Mouse (Mus musculus): Measurements from ENCODE around the gene Bbs12. TPM values are rescaled to one million over a fixed set of nuclear protein-coding genes. Genes with fewer than 3 reads are reported as not detected.

Bbs12 gene
- polyA plus RNA-seq (2015; fragmentation: Nextera tagmentation; extraction: Ambion mirVana), result 8.9 and 11.1 TPM in 2 replicates

DNA sequence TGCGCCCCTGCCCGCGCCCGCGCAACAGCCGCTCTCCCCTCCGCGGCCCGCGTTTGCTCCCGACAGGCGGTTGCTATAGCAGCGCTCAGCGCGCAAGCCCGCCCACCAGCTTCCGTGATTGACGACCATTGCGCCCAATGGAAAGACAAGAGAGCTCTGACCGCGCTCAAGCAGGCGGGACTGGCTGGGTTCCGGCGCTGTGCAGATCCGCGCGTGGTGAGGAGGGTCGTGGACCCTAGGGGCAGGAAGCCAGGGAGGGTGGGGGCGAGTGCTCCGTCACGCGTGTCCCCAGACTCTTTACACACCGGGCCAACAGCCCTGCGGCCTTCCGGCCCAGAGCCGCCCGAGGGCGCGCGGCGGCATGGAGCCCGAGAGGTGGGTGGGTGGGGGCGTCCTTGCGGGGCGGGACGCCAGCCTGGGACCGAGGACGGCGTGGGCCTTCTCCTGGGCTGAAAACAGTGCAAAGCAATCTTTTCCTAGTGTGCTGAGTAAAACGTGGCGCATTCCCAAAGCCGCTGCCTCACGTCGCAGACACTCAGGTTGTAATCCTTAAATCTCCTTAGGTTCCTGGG, at the start of gene Bbs12, which contains the start of gene Cetn4:
Bbs12 (plus strand) TSS at position 185 of the 572 bp plus-strand sequence.
Cetn4 (minus strand) TSS at position 339 of the 572 bp plus-strand sequence.
- H3K4me1 ChIP-seq, result peaks cover 12% of the 10 kb centered on the region
- no peaks in the 10 kb centered on the region for H3K36me3 ChIP-seq
- under 1% methylated on average over 54 of the region's 54 CpGs for WGBS
- ATAC-seq (ENCODE audit: insufficient number of reproducible peaks, insufficient read depth, low FRiP score, low TSS enrichment, low read depth), result peak; percentile 100
- no peaks in the 10 kb centered on the region for H3K9me3 ChIP-seq
- peak within 1 kb of the TSS; percentile 87 for H3K27ac ChIP-seq
- H3K9ac ChIP-seq, result peak within 1 kb of the TSS; percentile 83
- peak within 1 kb of the TSS; percentile 73 for H3K4me3 ChIP-seq
- peak within 1 kb of the TSS; percentile 70 for H3K4me2 ChIP-seq
- no peaks in the 10 kb centered on the region for H3K27me3 ChIP-seq

DNA sequence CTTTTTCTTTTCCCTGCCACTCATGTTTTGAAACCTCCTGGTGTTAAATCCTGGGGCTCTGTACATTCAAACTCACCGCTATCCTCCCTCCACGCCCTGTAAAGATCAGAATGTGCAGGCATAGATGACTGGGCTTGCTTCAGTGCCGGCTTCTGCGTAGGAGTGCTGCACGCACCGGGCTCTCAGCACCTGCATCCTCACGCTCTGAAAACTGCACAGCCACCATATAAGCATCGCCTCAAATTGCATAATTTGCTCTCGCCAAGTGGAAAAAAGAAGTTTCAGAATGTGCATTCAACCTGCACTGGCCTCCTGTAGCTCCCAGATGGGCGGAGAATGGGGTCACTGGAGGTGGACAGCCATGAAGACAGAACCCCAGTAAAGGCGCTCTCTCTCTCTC, 44.0 kb upstream of the Bbs12 start:
- no peak overlapping the region for H3K4me2 ChIP-seq
- 80% methylated on average over 11 of the region's 11 CpGs for WGBS
- H3K9ac ChIP-seq, result no peak overlapping the region
- H3K9me3 ChIP-seq, result no peaks in the 10 kb centered on the region
- ATAC-seq (ENCODE audit: insufficient number of reproducible peaks, insufficient read depth, low FRiP score, low TSS enrichment, low read depth), result no peak
- no peaks in the 10 kb centered on the region for H3K36me3 ChIP-seq
- H3K27me3 ChIP-seq, result no peaks in the 10 kb centered on the region
- no peak overlapping the region for H3K4me3 ChIP-seq
- no peaks in the 10 kb centered on the region for H3K4me1 ChIP-seq
- no peak overlapping the region for H3K27ac ChIP-seq

DNA sequence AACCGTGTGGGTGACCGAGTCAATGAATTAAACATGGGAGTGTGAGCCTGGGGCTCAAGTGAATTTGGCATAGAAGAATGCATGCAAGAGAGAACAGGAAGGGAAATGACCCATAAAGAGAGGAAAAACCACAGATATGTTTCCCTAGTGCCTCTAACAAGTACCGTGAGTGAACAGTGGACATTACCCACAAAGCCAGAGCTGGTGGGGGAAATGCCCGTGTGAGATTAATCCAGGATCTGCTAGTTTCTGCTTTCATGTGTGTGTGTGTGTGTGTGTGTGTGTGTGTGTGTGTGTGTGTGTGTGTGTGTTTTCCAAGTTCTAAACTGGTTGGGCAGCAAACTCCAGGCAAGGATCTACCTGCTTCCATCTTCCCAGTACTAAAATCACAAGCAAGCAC, 42.4 kb upstream of the Bbs12 start:
- H3K9ac ChIP-seq, result no peak overlapping the region
- H3K9me3 ChIP-seq, result no peaks in the 10 kb centered on the region
- H3K36me3 ChIP-seq, result no peaks in the 10 kb centered on the region
- H3K4me3 ChIP-seq, result no peak overlapping the region
- ATAC-seq (ENCODE audit: insufficient number of reproducible peaks, insufficient read depth, low FRiP score, low TSS enrichment, low read depth), result no peak
- no peak overlapping the region for H3K27ac ChIP-seq
- H3K4me1 ChIP-seq, result no peaks in the 10 kb centered on the region
- no peak overlapping the region for H3K4me2 ChIP-seq
- WGBS, result 75% methylated on average over 4 of the region's 4 CpGs
- H3K27me3 ChIP-seq, result no peaks in the 10 kb centered on the region

DNA sequence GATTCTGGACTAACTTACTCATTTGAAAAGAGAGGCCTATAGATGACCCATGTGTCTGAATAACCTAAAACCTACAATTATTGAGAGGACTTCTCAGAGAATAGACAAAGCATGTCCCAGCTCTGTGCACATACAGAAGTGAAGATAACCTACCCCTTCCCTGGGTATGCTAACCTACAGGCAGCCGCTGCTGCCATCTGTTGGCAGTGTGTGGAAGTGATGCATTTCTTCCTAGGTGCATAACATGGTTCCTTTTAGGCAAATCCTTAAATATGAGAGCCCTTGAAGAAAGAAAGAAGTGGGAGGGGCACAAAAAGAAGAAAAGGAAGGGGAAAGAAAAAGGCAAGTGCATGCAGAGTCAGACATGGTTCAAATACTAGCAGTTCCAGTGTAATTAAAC, 41.1 kb upstream of the Bbs12 start:
- H3K27me3 ChIP-seq, result no peaks in the 10 kb centered on the region
- no peaks in the 10 kb centered on the region for H3K9me3 ChIP-seq
- no peaks in the 10 kb centered on the region for H3K36me3 ChIP-seq
- H3K4me1 ChIP-seq, result no peaks in the 10 kb centered on the region
- no peak overlapping the region for H3K27ac ChIP-seq
- no peak overlapping the region for H3K4me2 ChIP-seq
- no peak for ATAC-seq (ENCODE audit: insufficient number of reproducible peaks, insufficient read depth, low FRiP score, low TSS enrichment, low read depth)
- 0% methylated on average over 1 of the region's 1 CpGs for WGBS
- H3K9ac ChIP-seq, result no peak overlapping the region
- no peak overlapping the region for H3K4me3 ChIP-seq

DNA sequence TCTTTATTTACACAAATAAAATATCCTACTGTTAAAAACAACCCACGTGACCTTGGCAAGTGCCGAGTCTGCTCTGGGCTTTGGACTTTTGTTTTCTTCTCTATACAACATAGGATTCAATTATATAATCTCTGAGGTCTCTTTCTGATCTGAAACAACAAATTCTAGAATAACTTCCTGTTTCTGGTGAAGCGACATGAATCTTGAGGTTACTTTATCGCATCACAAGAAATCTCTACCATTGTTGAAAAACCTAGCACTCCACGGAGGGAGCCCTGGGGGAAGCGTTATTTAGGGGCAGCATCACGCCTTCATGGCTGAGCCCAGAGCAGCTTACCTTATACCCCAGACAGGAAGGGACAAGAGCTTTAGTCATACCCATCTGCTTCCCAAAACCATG, 39.3 kb upstream of the Bbs12 start:
- H3K27ac ChIP-seq, result no peak overlapping the region
- ATAC-seq (ENCODE audit: insufficient number of reproducible peaks, insufficient read depth, low FRiP score, low TSS enrichment, low read depth), result no peak
- no peaks in the 10 kb centered on the region for H3K9me3 ChIP-seq
- no peak overlapping the region for H3K4me3 ChIP-seq
- H3K36me3 ChIP-seq, result no peaks in the 10 kb centered on the region
- no peaks in the 10 kb centered on the region for H3K27me3 ChIP-seq
- 81% methylated on average over 7 of the region's 7 CpGs for WGBS
- no peaks in the 10 kb centered on the region for H3K4me1 ChIP-seq
- H3K9ac ChIP-seq, result no peak overlapping the region
- no peak overlapping the region for H3K4me2 ChIP-seq

DNA sequence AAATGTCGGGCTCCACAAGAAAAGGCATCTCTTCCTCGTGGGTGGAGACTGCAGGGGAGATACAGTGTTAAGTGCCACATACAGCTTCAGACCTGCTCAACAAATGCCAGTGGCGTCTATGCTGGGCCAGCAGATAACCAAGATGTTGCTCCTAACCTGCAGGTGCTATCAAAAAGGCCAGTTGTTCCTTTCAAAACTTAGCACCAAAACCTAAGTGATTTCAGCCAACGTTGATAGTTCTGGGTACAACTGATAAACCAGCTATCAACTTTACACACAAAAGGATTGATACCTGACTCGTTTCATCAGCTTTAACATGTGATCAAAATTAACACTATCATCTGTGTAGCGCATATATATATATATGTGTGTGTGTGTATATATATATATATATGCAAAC, 37.7 kb upstream of the Bbs12 start:
- ATAC-seq (ENCODE audit: insufficient number of reproducible peaks, insufficient read depth, low FRiP score, low TSS enrichment, low read depth), result no peak
- no peaks in the 10 kb centered on the region for H3K9me3 ChIP-seq
- no peak overlapping the region for H3K27ac ChIP-seq
- H3K36me3 ChIP-seq, result no peaks in the 10 kb centered on the region
- 80% methylated on average over 6 of the region's 6 CpGs for WGBS
- H3K4me2 ChIP-seq, result no peak overlapping the region
- no peak overlapping the region for H3K9ac ChIP-seq
- no peak overlapping the region for H3K4me3 ChIP-seq
- no peaks in the 10 kb centered on the region for H3K27me3 ChIP-seq
- H3K4me1 ChIP-seq, result no peaks in the 10 kb centered on the region

DNA sequence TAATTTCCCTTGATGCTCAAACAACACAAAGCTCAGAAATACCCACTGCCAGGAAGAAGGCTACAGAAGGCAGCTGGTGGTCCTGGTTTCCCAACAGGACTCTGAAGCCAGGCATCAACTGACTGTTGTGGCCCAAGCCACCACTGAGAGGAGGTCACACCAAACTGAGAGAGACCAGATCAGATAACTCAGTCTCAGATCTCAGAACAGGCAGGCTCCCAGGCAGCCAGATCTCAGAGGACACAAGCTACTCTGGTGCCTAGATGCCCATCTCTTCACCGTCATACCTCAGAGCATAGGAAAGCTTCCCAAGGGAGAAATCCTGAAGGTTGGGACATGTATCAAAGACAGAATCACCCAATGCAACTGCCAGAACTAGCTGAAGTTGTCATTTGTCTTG, 32.1 kb upstream of the Bbs12 start:
- H3K36me3 ChIP-seq, result no peaks in the 10 kb centered on the region
- no peaks in the 10 kb centered on the region for H3K9me3 ChIP-seq
- H3K27ac ChIP-seq, result no peak overlapping the region
- H3K4me3 ChIP-seq, result no peak overlapping the region
- ATAC-seq (ENCODE audit: insufficient number of reproducible peaks, insufficient read depth, low FRiP score, low TSS enrichment, low read depth), result no peak
- WGBS, result 76% methylated on average over 1 of the region's 1 CpGs
- no peaks in the 10 kb centered on the region for H3K4me1 ChIP-seq
- no peak overlapping the region for H3K4me2 ChIP-seq
- H3K27me3 ChIP-seq, result no peaks in the 10 kb centered on the region
- no peak overlapping the region for H3K9ac ChIP-seq

DNA sequence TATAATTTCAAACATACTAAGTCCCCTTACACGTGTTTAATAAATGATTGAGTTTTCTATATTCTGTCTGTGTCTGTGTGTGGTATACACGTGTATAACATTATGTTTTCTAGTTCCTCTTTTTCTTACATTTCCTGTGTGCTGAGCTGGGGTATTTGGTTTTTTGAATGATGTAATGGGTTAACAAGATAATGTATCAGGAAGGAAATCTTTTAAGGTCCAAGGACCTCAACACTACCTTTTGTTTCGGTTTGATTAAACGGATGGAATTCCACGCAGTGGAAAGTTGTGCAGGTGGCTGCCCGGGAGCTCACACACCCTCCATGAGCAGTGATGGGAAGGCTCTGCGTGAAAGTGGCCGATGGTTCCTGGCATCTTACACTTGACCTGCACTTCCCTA, 31.5 kb upstream of the Bbs12 start:
- Histone ChIP-seq H3K4me3 (no peak overlapping the region), H3K36me3 (no peaks in the 10 kb centered on the region), H3K27me3 (no peaks in the 10 kb centered on the region), H3K9me3 (no peaks in the 10 kb centered on the region), H3K4me2 (no peak overlapping the region), H3K9ac (no peak overlapping the region), H3K27ac (no peak overlapping the region), H3K4me1 (no peaks in the 10 kb centered on the region)
- 72% methylated on average over 8 of the region's 8 CpGs for WGBS
- ATAC-seq (ENCODE audit: insufficient number of reproducible peaks, insufficient read depth, low FRiP score, low TSS enrichment, low read depth), result no peak

DNA sequence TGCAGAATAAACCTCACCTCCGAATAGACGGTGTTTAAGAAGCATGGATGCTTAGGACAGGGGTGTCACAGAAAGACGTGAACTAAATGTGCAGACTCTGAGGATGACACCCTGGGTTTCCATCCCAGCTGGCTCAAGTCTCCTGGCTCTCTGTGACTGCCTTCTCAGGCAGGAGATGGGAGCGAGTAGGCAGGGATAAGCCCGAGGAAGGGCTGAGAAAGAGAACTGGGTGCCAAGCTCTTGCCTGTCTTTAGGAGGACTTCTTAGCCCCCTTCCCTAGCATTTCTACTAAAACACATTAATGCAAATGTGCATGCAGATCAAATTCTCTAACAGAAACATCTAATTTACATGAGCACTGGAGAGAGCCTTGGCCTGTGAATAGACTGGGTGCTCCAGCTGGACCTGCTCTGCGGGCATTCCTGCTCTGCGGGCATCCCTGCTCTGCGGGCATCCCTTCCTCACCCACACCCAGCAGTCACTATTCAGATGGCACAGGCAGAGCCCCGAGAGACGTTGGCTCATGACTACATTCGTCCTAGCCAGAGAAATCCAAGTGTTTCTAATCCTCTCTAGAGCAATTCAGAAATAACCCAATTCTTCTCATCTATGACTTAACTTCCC, 29.9 kb upstream of the Bbs12 start:
- H3K9ac ChIP-seq, result no peak overlapping the region
- H3K4me1 ChIP-seq, result no peaks in the 10 kb centered on the region
- no peak for ATAC-seq (ENCODE audit: insufficient number of reproducible peaks, insufficient read depth, low FRiP score, low TSS enrichment, low read depth)
- no peak overlapping the region for H3K4me3 ChIP-seq
- H3K27me3 ChIP-seq, result no peaks in the 10 kb centered on the region
- H3K4me2 ChIP-seq, result no peak overlapping the region
- H3K9me3 ChIP-seq, result no peaks in the 10 kb centered on the region
- H3K36me3 ChIP-seq, result no peaks in the 10 kb centered on the region
- WGBS, result 77% methylated on average over 11 of the region's 11 CpGs
- no peak overlapping the region for H3K27ac ChIP-seq

DNA sequence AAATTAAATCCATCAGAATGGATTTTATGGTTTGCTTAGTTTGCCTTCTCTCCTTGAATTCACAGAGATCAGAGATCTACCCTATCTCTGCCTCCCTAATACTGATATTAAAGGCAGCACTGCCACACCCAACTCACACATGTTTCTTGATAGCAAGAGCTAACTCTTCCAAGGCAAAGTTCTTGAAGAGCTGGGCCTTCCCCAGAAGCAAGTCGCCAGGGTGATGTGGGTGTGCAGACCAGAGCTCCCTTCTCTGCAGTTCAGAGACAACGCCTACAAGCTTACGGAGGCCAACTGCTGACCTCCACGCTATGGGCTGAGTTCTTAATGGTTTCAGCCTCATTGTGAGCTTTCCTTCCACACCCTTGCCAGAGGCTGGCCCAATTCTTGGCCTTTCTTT, 29.1 kb upstream of the Bbs12 start:
- Histone ChIP-seq H3K9ac (no peak overlapping the region), H3K4me1 (no peaks in the 10 kb centered on the region), H3K36me3 (no peaks in the 10 kb centered on the region), H3K27me3 (no peaks in the 10 kb centered on the region), H3K9me3 (no peaks in the 10 kb centered on the region), H3K4me3 (no peak overlapping the region), H3K27ac (no peak overlapping the region), H3K4me2 (no peak overlapping the region)
- no peak for ATAC-seq (ENCODE audit: insufficient number of reproducible peaks, insufficient read depth, low FRiP score, low TSS enrichment, low read depth)
- WGBS, result 82% methylated on average over 4 of the region's 4 CpGs

DNA sequence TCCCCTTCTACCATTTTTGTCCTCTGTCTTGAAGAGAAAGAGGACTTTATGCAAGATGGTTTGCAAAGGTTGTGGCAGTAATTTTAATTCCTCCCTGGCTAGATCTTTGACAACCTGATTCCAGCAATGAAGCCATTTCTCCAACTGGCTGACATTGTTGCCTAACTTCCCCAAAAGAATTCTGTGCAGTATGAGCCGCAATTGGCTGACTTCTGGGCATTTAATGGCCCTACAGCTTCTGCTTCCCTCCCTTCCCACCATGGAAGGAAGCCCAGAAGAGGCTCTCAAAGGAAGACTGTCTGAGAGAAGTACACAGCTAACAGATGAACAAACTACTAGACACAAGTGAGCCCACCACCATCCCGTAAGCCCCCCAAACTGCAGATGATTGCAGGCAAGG, 23.1 kb upstream of the Bbs12 start:
- Histone ChIP-seq H3K4me1 (no peaks in the 10 kb centered on the region), H3K27ac (no peak overlapping the region), H3K9me3 (no peaks in the 10 kb centered on the region), H3K36me3 (no peaks in the 10 kb centered on the region), H3K4me3 (no peak overlapping the region), H3K27me3 (no peaks in the 10 kb centered on the region), H3K4me2 (no peak overlapping the region), H3K9ac (no peak overlapping the region)
- no peak for ATAC-seq (ENCODE audit: insufficient number of reproducible peaks, insufficient read depth, low FRiP score, low TSS enrichment, low read depth)
- WGBS, result 90% methylated on average over 2 of the region's 2 CpGs

DNA sequence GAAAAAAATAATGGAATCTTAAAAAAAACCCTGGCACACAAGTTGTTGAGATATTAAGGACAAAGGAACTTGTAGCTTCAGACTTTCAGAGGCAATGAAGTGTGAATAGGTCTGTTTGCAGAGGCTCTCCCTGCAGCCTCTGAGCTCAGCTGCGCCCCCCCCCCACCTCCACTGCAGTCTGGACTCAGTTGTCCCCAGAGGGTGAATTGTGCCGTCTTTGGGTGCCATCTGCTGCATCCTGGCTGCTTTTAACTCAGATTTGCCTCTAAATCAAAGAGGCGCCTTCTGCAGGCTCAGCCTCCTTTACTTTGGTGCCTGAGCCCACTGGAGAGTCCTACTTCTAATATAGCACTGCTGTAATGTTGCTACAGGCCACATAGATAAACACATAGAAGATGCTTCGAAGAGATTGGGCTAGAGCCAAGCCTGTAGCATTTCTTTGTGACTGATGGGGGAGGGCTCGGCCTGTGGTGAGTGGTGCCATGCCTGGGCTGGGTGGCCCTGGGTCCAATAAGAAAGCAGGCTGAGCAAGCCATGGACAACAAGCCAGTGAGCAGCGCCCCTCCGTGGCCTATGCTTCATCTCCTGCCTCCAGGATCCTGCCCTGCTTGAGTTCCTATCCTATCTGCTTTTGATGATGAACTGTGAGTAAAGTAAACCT, 21.3 kb upstream of the Bbs12 start:
- Histone ChIP-seq H3K27ac (no peak overlapping the region), H3K9ac (no peak overlapping the region), H3K4me1 (no peaks in the 10 kb centered on the region), H3K27me3 (no peaks in the 10 kb centered on the region), H3K36me3 (no peaks in the 10 kb centered on the region), H3K4me3 (no peak overlapping the region), H3K9me3 (no peaks in the 10 kb centered on the region), H3K4me2 (no peak overlapping the region)
- WGBS, result 62% methylated on average over 7 of the region's 7 CpGs
- no peak for ATAC-seq (ENCODE audit: insufficient number of reproducible peaks, insufficient read depth, low FRiP score, low TSS enrichment, low read depth)
